Mouse (Mus musculus) G1E (cell line): ENCODE results near the gene Vapb. TPM values are rescaled to one million over a fixed set of nuclear protein-coding genes. Genes with fewer than 3 reads are reported as not detected.
"Not testable (repeated sequence)": the region's sequence is repeated elsewhere in the genome, so short reads cannot be mapped to it uniquely, and the experiment has no call there.

Source experiments
- ATAC-seq: 2 replicates; pipeline ENCODE4 v1.8.0; 2016; ENCODE audit warnings: mild to moderate bottlenecking; ENCODE audit not compliant: insufficient number of reproducible peaks, poor library complexity, low FRiP score, severe bottlenecking; ENCODE audit errors: extremely low read depth
- DNase-seq: peaks from one replicate; pipeline ENCODE4 v3.0.0; 2012; ENCODE audit warnings: low spot score
- H3K27me3 ChIP-seq: 2 replicates; pipeline ENCODE4 v1.6.1; 2012; ENCODE audit warnings: mild to moderate bottlenecking, low read length, inconsistent platforms; ENCODE audit not compliant: insufficient read depth
- H3K36me3 ChIP-seq: replicated peaks from 2 replicates; pipeline ENCODE3; 2012; ENCODE audit warnings: mild to moderate bottlenecking, inconsistent platforms
- H3K4me1 ChIP-seq: 2 replicates; pipeline ENCODE4 v1.6.1; 2012; ENCODE audit warnings: low read depth, low read length, inconsistent platforms, mixed read lengths; ENCODE audit not compliant: insufficient read depth
- H3K4me3 ChIP-seq: 2 replicates; pipeline ENCODE4 v1.5.1; 2012; ENCODE audit warnings: low read depth, mild to moderate bottlenecking, inconsistent platforms, low read length, moderate library complexity, mixed read lengths
- H3K9me3 ChIP-seq: replicated peaks from 2 replicates; pipeline ENCODE4 v1.6.1; 2012; ENCODE audit warnings: inconsistent platforms
- CTCF ChIP-seq: IDR thresholded peaks from 2 replicates; pipeline ENCODE4 v1.5.1; 2012; ENCODE audit warnings: low read depth, low read length, inconsistent platforms, mixed read lengths
- GATA1 ChIP-seq: IDR thresholded peaks from 2 replicates; pipeline ENCODE4 v1.6.1; 2012; ENCODE audit warnings: borderline replicate concordance, low read length, inconsistent platforms, mixed read lengths
- GATA2 ChIP-seq: IDR thresholded peaks from 2 replicates; pipeline ENCODE4 v1.6.1; 2012; ENCODE audit warnings: low read depth, low read length, inconsistent platforms, borderline replicate concordance
- POLR2AphosphoS5 ChIP-seq: IDR thresholded peaks from 2 replicates; pipeline ENCODE4 v1.6.1; 2012; ENCODE audit warnings: low read depth, low read length, inconsistent platforms; ENCODE audit not compliant: insufficient replicate concordance
- TAL1 ChIP-seq: conservative IDR thresholded peaks from 2 replicates; pipeline ENCODE4 v1.6.1; 2012; ENCODE audit warnings: low read depth, low read length, inconsistent platforms, mixed read lengths
- polyA plus RNA-seq: library from polyadenylated mRNA; stranded (reverse); fragments of >175 nt; gene quantifications from 2 replicates; pipeline ENCODE4 v1.2.3, GENCODE M21; 2012
- total RNA-seq, 2 experiments: library from RNA; stranded (forward) in 1 of 2; stranded (reverse) in 1 of 2; fragments of 200-1000 nt in 1 of 2; fragments of >200 nt in 1 of 2; fragmentation: Nextera tagmentation in 1 of 2; gene quantifications; 2 replicates each; pipeline ENCODE4 v1.2.3; 2014 to 2017

Gene Vapb
- total and polyA plus RNA-seq, 3 experiments = 17.3 to 75.2 (median 23.6) TPM

GRCm38 (mm10) chr2:173702867-173703237 lies 34.5 kb upstream of the Vapb start:
- H3K4me3 ChIP-seq = no peak overlapping the region
- DNase-seq (no peak), ATAC-seq (no peak)
- no peaks in the 10 kb centered on the region for H3K27me3 ChIP-seq
- H3K4me1 ChIP-seq = 0 out of 2 replicates have a peak, but pooled peaks cover 2% of the 10 kb centered on the region
- TF ChIP-seq GATA1 (no peak), CTCF (no peak), POLR2AphosphoS5 (no peak), TAL1 (no peak), GATA2 (no peak)
- H3K9me3 ChIP-seq = 0 out of 2 replicates have a peak, but pooled peaks cover 2% of the 10 kb centered on the region
- H3K36me3 ChIP-seq = peaks cover 84% of the 10 kb centered on the region

- H3K27me3 ChIP-seq = no peaks in the 10 kb centered on the region
- 0 out of 2 replicates have a peak, but pooled peaks cover 2% of the 10 kb centered on the region for H3K9me3 ChIP-seq
- DNase-seq (no peak), ATAC-seq (no peak)
- TF ChIP-seq GATA2 (no peak), POLR2AphosphoS5 (no peak), GATA1 (no peak), CTCF (no peak), TAL1 (no peak)
- H3K36me3 ChIP-seq = peaks cover 76% of the 10 kb centered on the region
- no peak overlapping the region for H3K4me3 ChIP-seq
- H3K4me1 ChIP-seq = 0 out of 2 replicates have a peak, but pooled peaks cover 2% of the 10 kb centered on the region
Observed at GRCm38 (mm10) chr2:173705827-173706551, 31.3 kb upstream of the Vapb start.

- DNase-seq = peak; percentile 21
- H3K9me3 ChIP-seq, ATAC-seq, H3K4me1 ChIP-seq, H3K4me3 ChIP-seq, H3K27me3 ChIP-seq: not testable (repeated sequence)
- peaks cover 59% of the 10 kb centered on the region for H3K36me3 ChIP-seq
Observed at GRCm38 (mm10) chr2:173707626-173708025, 29.7 kb upstream of the Vapb start.

- Histone ChIP-seq H3K36me3 (peaks cover 37% of the 10 kb centered on the region), H3K27me3 (0 out of 2 replicates have a peak, but pooled peaks cover 4% of the 10 kb centered on the region), H3K9me3 (0 out of 2 replicates have a peak, but pooled peaks cover 2% of the 10 kb centered on the region), H3K4me3 (no peak overlapping the region), H3K4me1 (0 out of 2 replicates have a peak, but pooled peaks cover 2% of the 10 kb centered on the region)
- TF ChIP-seq POLR2AphosphoS5 (no peak), CTCF (no peak), GATA2 (no peak)
- ATAC-seq (no peak), DNase-seq (no peak)
Observed at GRCm38 (mm10) chr2:173710193-173710592, 27.1 kb upstream of the Vapb start.

- Histone ChIP-seq H3K36me3 (peaks cover 21% of the 10 kb centered on the region), H3K4me3 (no peak overlapping the region), H3K4me1 (0 out of 2 replicates have a peak, but pooled peaks cover under 1% of the 10 kb centered on the region), H3K27me3 (0 out of 2 replicates have a peak, but pooled peaks cover 4% of the 10 kb centered on the region), H3K9me3 (0 out of 2 replicates have a peak, but pooled peaks cover under 1% of the 10 kb centered on the region)
- TF ChIP-seq CTCF = no peak
- TF ChIP-seq GATA1 = no peak
- no peak for TF ChIP-seq GATA2
- no peak for TF ChIP-seq POLR2AphosphoS5
- TF ChIP-seq TAL1 = no peak
- DNase-seq (no peak), ATAC-seq (no peak)
Observed at GRCm38 (mm10) chr2:173712656-173713055, 24.7 kb upstream of the Vapb start.

- DNase-seq = no peak
- Histone ChIP-seq H3K36me3 (peaks cover 17% of the 10 kb centered on the region), H3K27me3 (0 out of 2 replicates have a peak, but pooled peaks cover 4% of the 10 kb centered on the region), H3K4me3 (no peak overlapping the region), H3K4me1 (no peaks in the 10 kb centered on the region), H3K9me3 (no peaks in the 10 kb centered on the region)
- no peak for ATAC-seq
- TF ChIP-seq GATA2 (no peak), CTCF (no peak), POLR2AphosphoS5 (no peak), TAL1 (no peak), GATA1 (no peak)
Observed at GRCm38 (mm10) chr2:173713241-173713640, 24.1 kb upstream of the Vapb start.

GRCm38 (mm10) chr2:173714620-173715218 lies 22.6 kb upstream of the Vapb start:
- ATAC-seq (no peak), DNase-seq (no peak)
- no peak for TF ChIP-seq POLR2AphosphoS5
- no peak for TF ChIP-seq GATA2
- no peak for TF ChIP-seq TAL1
- no peak for TF ChIP-seq CTCF
- TF ChIP-seq GATA1 = no peak
- 0 out of 2 replicates have a peak, but pooled peaks cover 4% of the 10 kb centered on the region for H3K27me3 ChIP-seq
- H3K4me1 ChIP-seq = no peaks in the 10 kb centered on the region
- H3K9me3 ChIP-seq = no peaks in the 10 kb centered on the region
- peaks cover 3% of the 10 kb centered on the region for H3K36me3 ChIP-seq
- H3K4me3 ChIP-seq = no peak overlapping the region
